Mouse (Mus musculus) adrenal gland, adult 8-10 months (tissue): ENCODE data around the gene Megf9. TPM values are rescaled to one million over a fixed set of nuclear protein-coding genes. Genes with fewer than 3 reads are reported as not detected.
A peak's percentile ranks its signal among the peaks of the same experiment; 100 is the strongest.

Experiments
- DNase-seq: peaks from one replicate; pipeline ENCODE4 v3.0.0; 2022
- total RNA-seq, 4 experiments: library from RNA; stranded (reverse); gene quantifications; 2 replicates each; pipeline ENCODE4 v1.2.4; 2022

Gene Megf9
- total RNA-seq, 4 experiments from 2014 or later, result 26.1 to 31.7 (median 28.8) TPM

GRCm38 (mm10) chr4:70523346-70523745, 11.4 kb downstream of the Megf9 start:
- DNase-seq, result no peak

GRCm38 (mm10) chr4:70521506-70522292, 13.1 kb downstream of the Megf9 start:
- DNase-seq, result no peak

GRCm38 (mm10) chr4:70517646-70518045, 17.1 kb downstream of the Megf9 start:
- no peak for DNase-seq

GRCm38 (mm10) chr4:70516289-70516688, 18.5 kb downstream of the Megf9 start:
- no peak for DNase-seq

- DNase-seq, result no peak
Measured at GRCm38 (mm10) chr4:70515514-70515913, 19.3 kb downstream of the Megf9 start.

GRCm38 (mm10) chr4:70509987-70510386, 24.8 kb downstream of the Megf9 start:
- DNase-seq, result no peak

- DNase-seq, result no peak
Measured at GRCm38 (mm10) chr4:70509565-70509964, 25.2 kb downstream of the Megf9 start.

GRCm38 (mm10) chr4:70508207-70508606, 26.6 kb downstream of the Megf9 start:
- no peak for DNase-seq

GRCm38 (mm10) chr4:70505951-70506350, 28.8 kb downstream of the Megf9 start:
- DNase-seq, result no peak

- DNase-seq, result no peak
Measured at GRCm38 (mm10) chr4:70503827-70504226, 31.0 kb downstream of the Megf9 start.

- DNase-seq, result no peak
Measured at GRCm38 (mm10) chr4:70499285-70499684, 35.5 kb downstream of the Megf9 start.

- no peak for DNase-seq
Measured at GRCm38 (mm10) chr4:70496978-70497377, 37.8 kb downstream of the Megf9 start.

GRCm38 (mm10) chr4:70489792-70490191, 45.0 kb downstream of the Megf9 start:
- DNase-seq, result no peak

- DNase-seq, result no peak
Measured at GRCm38 (mm10) chr4:70488415-70488814, 46.4 kb downstream of the Megf9 start.

GRCm38 (mm10) chr4:70484134-70484533, 50.7 kb downstream of the Megf9 start:
- DNase-seq, result no peak

- no peak for DNase-seq
Measured at GRCm38 (mm10) chr4:70481931-70482330, 52.9 kb downstream of the Megf9 start.

GRCm38 (mm10) chr4:70471398-70471797, 63.4 kb downstream of the Megf9 start:
- no peak for DNase-seq

- no peak for DNase-seq
Measured at GRCm38 (mm10) chr4:70465921-70466689, 68.7 kb downstream of the Megf9 start.

GRCm38 (mm10) chr4:70463302-70463701, 71.5 kb downstream of the Megf9 start:
- DNase-seq, result no peak

- DNase-seq, result no peak
Measured at GRCm38 (mm10) chr4:70461416-70461815, 73.4 kb downstream of the Megf9 start.

- no peak for DNase-seq
Measured at GRCm38 (mm10) chr4:70452161-70452560, 82.6 kb downstream of the Megf9 start.

GRCm38 (mm10) chr4:70451750-70452149, 83.0 kb downstream of the Megf9 start:
- DNase-seq, result peak; percentile 6

GRCm38 (mm10) chr4:70449668-70450067, 85.1 kb downstream of the Megf9 start:
- no peak for DNase-seq

- DNase-seq, result no peak
Measured at GRCm38 (mm10) chr4:70446774-70447173, 88.0 kb downstream of the Megf9 start.
